Mouse (Mus musculus): ENCODE results near the gene Amph. TPM values are rescaled to one million over a fixed set of nuclear protein-coding genes. Genes with fewer than 3 reads are reported as not detected.

The Amph gene
- 0.15 and 0.25 TPM in 2 replicates for polyA plus RNA-seq (2012; rRNA removed)

DNA sequence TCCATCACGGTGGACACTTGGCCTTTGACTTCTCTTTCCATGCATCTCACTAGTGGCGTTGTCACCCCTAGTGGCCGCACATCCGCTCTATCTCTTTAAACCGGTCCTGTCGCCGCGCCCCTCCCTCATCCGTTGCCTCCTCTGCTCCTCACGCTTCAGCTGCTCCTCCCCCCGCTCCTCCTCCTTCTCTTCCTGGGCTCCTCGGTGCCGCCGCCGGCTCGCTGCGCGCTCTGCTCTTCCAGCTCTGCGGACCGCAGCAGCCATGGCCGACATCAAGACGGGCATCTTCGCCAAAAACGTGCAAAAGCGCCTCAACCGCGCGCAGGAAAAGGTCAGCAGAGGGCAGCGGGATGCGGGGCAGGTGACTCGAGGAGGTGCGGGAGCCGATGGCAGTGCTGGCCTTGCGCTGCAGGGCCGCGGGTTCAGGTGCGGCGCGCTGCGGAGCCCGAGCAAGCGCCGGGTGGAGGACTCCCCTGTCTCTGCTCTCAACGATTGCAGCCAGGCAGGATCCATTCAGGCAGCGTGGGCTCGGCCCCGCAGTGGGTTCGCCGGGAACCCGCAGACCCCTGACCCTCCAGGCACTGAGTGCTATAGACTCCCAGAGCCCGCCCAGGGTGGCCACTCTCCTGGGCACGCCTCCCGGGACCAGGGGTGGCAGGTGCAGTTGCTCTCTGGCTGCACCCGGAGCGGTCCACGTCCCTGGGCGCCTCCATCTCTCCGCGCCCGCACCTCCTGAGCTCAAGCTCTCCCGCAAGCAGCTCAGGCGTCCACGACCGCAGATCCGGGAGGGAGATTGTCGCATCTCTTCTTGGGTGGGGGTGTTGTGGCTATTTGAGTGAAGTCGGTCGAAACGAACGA lies at the start of gene Amph:
TSS of gene Amph (plus strand) at position 35 of the 858 bp plus-strand sequence.

Other genes with a start within 250 kb of the Amph start
- 10.7 and 11.4 TPM in 2 replicates for gene Vps41, start 230.9 kb upstream of the Amph start, polyA plus RNA-seq (2012; rRNA removed)